Mouse (Mus musculus) midbrain, embryonic 15.5 days (tissue): ENCODE results near the gene Gpx5. TPM values are rescaled to one million over a fixed set of nuclear protein-coding genes. Genes with fewer than 3 reads are reported as not detected.

Source experiments
- ATAC-seq: fragments of 200-750 bp; cut with Nextera tagmentation; replicated peaks from 2 replicates; pipeline ENCODE4 v1.8.0; 2017; ENCODE audit warnings: moderate TSS enrichment
- H3K27ac ChIP-seq: fragments of 300-500 bp; sonication (generic); 2 replicates; pipeline ENCODE4 v1.5.1; 2015; ENCODE audit warnings: mild to moderate bottlenecking, inconsistent platforms
- H3K27me3 ChIP-seq: fragments of 300-500 bp; sonication (generic); replicated peaks from 2 replicates; pipeline ENCODE4 v1.6.1; 2015; ENCODE audit warnings: inconsistent platforms
- H3K36me3 ChIP-seq: fragments of 300-500 bp; sonication (generic); replicated peaks from 2 replicates; pipeline ENCODE4 v1.6.1; 2015; ENCODE audit warnings: inconsistent platforms
- H3K4me1 ChIP-seq: fragments of 300-500 bp; sonication (generic); 2 replicates; pipeline ENCODE4 v1.6.1; 2015; ENCODE audit warnings: inconsistent platforms
- H3K4me2 ChIP-seq: fragments of 300-500 bp; sonication (generic); 2 replicates; pipeline ENCODE4 v1.6.1; 2015; ENCODE audit warnings: inconsistent platforms, mild to moderate bottlenecking, moderate library complexity
- H3K4me3 ChIP-seq: fragments of 300-500 bp; sonication (generic); 2 replicates; pipeline ENCODE4 v1.5.1; 2015; ENCODE audit warnings: mild to moderate bottlenecking, inconsistent platforms
- H3K9ac ChIP-seq: fragments of 300-500 bp; sonication (generic); 2 replicates; pipeline ENCODE4 v1.6.1; 2015; ENCODE audit warnings: mild to moderate bottlenecking, inconsistent platforms
- H3K9me3 ChIP-seq: fragments of 300-500 bp; sonication (generic); 2 replicates; pipeline ENCODE4 v1.6.1; 2016; ENCODE audit warnings: inconsistent platforms
- WGBS: fragments of 180-500 bp; shearing (Covaris S2); methylation state at CpG from one replicate; pipeline ENCODE4 v1.1.7; 2015; ENCODE audit warnings: mixed read lengths; 5-methylcytosine and 5-hydroxymethylcytosine counted together
- polyA plus RNA-seq: library from polyadenylated mRNA; unstranded; fragments of >200 nt; fragmentation: Nextera tagmentation; extraction: Ambion mirVana; gene quantifications from 2 replicates; pipeline ENCODE4 v1.2.1, GENCODE M21; 2015

Gpx5 gene
- polyA plus RNA-seq, 1 experiment from 2014 or later: not detected

- H3K36me3 ChIP-seq: no peaks in the 10 kb centered on the region
- H3K9ac ChIP-seq: no peak overlapping the region
- ATAC-seq: no peak
- H3K27me3 ChIP-seq: peaks cover 16% of the 10 kb centered on the region
- 3% methylated on average over 11 of the region's 11 CpGs for WGBS
- no peak overlapping the region for H3K27ac ChIP-seq
- H3K4me2 ChIP-seq: peak overlapping the region; percentile 43
- H3K4me1 ChIP-seq: peaks cover 4% of the 10 kb centered on the region; the same call in 1 of the 2 replicates
- H3K4me3 ChIP-seq: peak overlapping the region; percentile 35
- no peaks in the 10 kb centered on the region for H3K9me3 ChIP-seq
These were observed 28.6 kb downstream of the Gpx5 start for GRCm38 (mm10) chr13:21263910-21264309.

GRCm38 (mm10) chr13:21262787-21263461 is 29.6 kb downstream of the Gpx5 start:
- WGBS: 71% methylated on average over 4 of the region's 4 CpGs
- Histone ChIP-seq H3K27me3 (peaks cover 17% of the 10 kb centered on the region), H3K27ac (no peak overlapping the region), H3K9me3 (no peaks in the 10 kb centered on the region), H3K4me3 (no peak overlapping the region), H3K36me3 (no peaks in the 10 kb centered on the region), H3K4me2 (no peak overlapping the region), H3K4me1 (peaks cover 8% of the 10 kb centered on the region; the same call in 1 of the 2 replicates), H3K9ac (no peak overlapping the region)
- ATAC-seq: no peak

GRCm38 (mm10) chr13:21260289-21260688 is 32.2 kb downstream of the Gpx5 start:
- Histone ChIP-seq H3K4me2 (peak overlapping the region; percentile 55), H3K4me3 (peak overlapping the region; percentile 46), H3K36me3 (no peaks in the 10 kb centered on the region), H3K9ac (0 out of 2 replicates have a peak overlapping the region, but pooled peaks have one; percentile 22), H3K27ac (no peak overlapping the region), H3K9me3 (no peaks in the 10 kb centered on the region), H3K4me1 (peaks cover 7% of the 10 kb centered on the region; the same call in 1 of the 2 replicates), H3K27me3 (peaks cover 32% of the 10 kb centered on the region)
- 19% methylated on average over 5 of the region's 5 CpGs for WGBS
- ATAC-seq: peak; percentile 19

- H3K27me3 ChIP-seq: peaks cover 35% of the 10 kb centered on the region
- H3K4me3 ChIP-seq: peak overlapping the region; percentile 46
- under 1% methylated on average over 18 of the region's 18 CpGs for WGBS
- peak; percentile 94 for ATAC-seq
- H3K9ac ChIP-seq: peak overlapping the region; percentile 22; the same call in 1 of the 2 replicates
- H3K27ac ChIP-seq: no peak overlapping the region
- H3K36me3 ChIP-seq: no peaks in the 10 kb centered on the region
- H3K9me3 ChIP-seq: no peaks in the 10 kb centered on the region
- H3K4me2 ChIP-seq: peak overlapping the region; percentile 55
- H3K4me1 ChIP-seq: peaks cover 7% of the 10 kb centered on the region; the same call in 1 of the 2 replicates
These were observed 32.8 kb downstream of the Gpx5 start for GRCm38 (mm10) chr13:21259677-21260113.

GRCm38 (mm10) chr13:21259171-21259631 is 33.3 kb downstream of the Gpx5 start:
- H3K36me3 ChIP-seq: no peaks in the 10 kb centered on the region
- WGBS: under 1% methylated on average over 15 of the region's 15 CpGs
- peak; percentile 38 for ATAC-seq
- peak overlapping the region; percentile 46 for H3K4me3 ChIP-seq
- H3K4me1 ChIP-seq: peaks cover 7% of the 10 kb centered on the region; the same call in 1 of the 2 replicates
- H3K4me2 ChIP-seq: peak overlapping the region; percentile 55
- no peaks in the 10 kb centered on the region for H3K9me3 ChIP-seq
- peaks cover 35% of the 10 kb centered on the region for H3K27me3 ChIP-seq
- peak overlapping the region; percentile 44 for H3K9ac ChIP-seq
- peak overlapping the region; percentile 30; the same call in 1 of the 2 replicates for H3K27ac ChIP-seq

GRCm38 (mm10) chr13:21258524-21258923 is 34.0 kb downstream of the Gpx5 start:
- H3K27ac ChIP-seq: peak overlapping the region; percentile 30; the same call in 1 of the 2 replicates
- ATAC-seq: no peak
- 17% methylated on average over 6 of the region's 6 CpGs for WGBS
- H3K4me3 ChIP-seq: peak overlapping the region; percentile 46
- peak overlapping the region; percentile 55 for H3K4me2 ChIP-seq
- peaks cover 7% of the 10 kb centered on the region; the same call in 1 of the 2 replicates for H3K4me1 ChIP-seq
- H3K9me3 ChIP-seq: no peaks in the 10 kb centered on the region
- H3K36me3 ChIP-seq: no peaks in the 10 kb centered on the region
- H3K9ac ChIP-seq: peak overlapping the region; percentile 44
- peaks cover 35% of the 10 kb centered on the region for H3K27me3 ChIP-seq

GRCm38 (mm10) chr13:21253986-21254385 is 38.5 kb downstream of the Gpx5 start:
- peak overlapping the region; percentile 67 for H3K27ac ChIP-seq
- H3K36me3 ChIP-seq: no peaks in the 10 kb centered on the region
- ATAC-seq: peak; percentile 93
- H3K27me3 ChIP-seq: peaks cover 24% of the 10 kb centered on the region
- peaks cover 5% of the 10 kb centered on the region; the same call in 1 of the 2 replicates for H3K4me1 ChIP-seq
- WGBS: under 1% methylated on average over 16 of the region's 16 CpGs
- H3K9ac ChIP-seq: peak overlapping the region; percentile 52
- H3K4me2 ChIP-seq: peak overlapping the region; percentile 56
- H3K4me3 ChIP-seq: peak overlapping the region; percentile 52
- H3K9me3 ChIP-seq: no peaks in the 10 kb centered on the region

- Histone ChIP-seq H3K9me3 (no peaks in the 10 kb centered on the region), H3K4me3 (peak overlapping the region; percentile 52), H3K4me1 (peaks cover 1% of the 10 kb centered on the region; the same call in 1 of the 2 replicates), H3K27me3 (peaks cover 24% of the 10 kb centered on the region), H3K27ac (peak overlapping the region; percentile 67), H3K36me3 (no peaks in the 10 kb centered on the region), H3K4me2 (peak overlapping the region; percentile 56), H3K9ac (peak overlapping the region; percentile 52)
- WGBS: 1% methylated on average over 12 of the region's 12 CpGs
- peak; percentile 81 for ATAC-seq
These were observed 39.0 kb downstream of the Gpx5 start for GRCm38 (mm10) chr13:21253569-21253968.

GRCm38 (mm10) chr13:21253040-21253439 is 39.5 kb downstream of the Gpx5 start:
- no peaks in the 10 kb centered on the region for H3K36me3 ChIP-seq
- peaks cover 24% of the 10 kb centered on the region for H3K27me3 ChIP-seq
- peak; percentile 46; the same call in 1 of the 2 replicates for ATAC-seq
- H3K4me3 ChIP-seq: peak overlapping the region; percentile 52
- no peaks in the 10 kb centered on the region for H3K4me1 ChIP-seq
- H3K9me3 ChIP-seq: no peaks in the 10 kb centered on the region
- peak overlapping the region; percentile 56 for H3K4me2 ChIP-seq
- H3K27ac ChIP-seq: no peak overlapping the region
- 17% methylated on average over 5 of the region's 5 CpGs for WGBS
- peak overlapping the region; percentile 52 for H3K9ac ChIP-seq

GRCm38 (mm10) chr13:21250074-21250681 is 42.4 kb downstream of the Gpx5 start:
- Histone ChIP-seq H3K27ac (no peak overlapping the region), H3K9me3 (no peaks in the 10 kb centered on the region), H3K4me1 (no peaks in the 10 kb centered on the region), H3K4me2 (no peak overlapping the region), H3K4me3 (no peak overlapping the region), H3K9ac (no peak overlapping the region), H3K36me3 (no peaks in the 10 kb centered on the region), H3K27me3 (peaks cover 3% of the 10 kb centered on the region; the same call in 1 of the 2 replicates)
- 39% methylated on average over 9 of the region's 9 CpGs for WGBS
- ATAC-seq: no peak

GRCm38 (mm10) chr13:21249022-21249421 is 43.5 kb downstream of the Gpx5 start:
- no peak overlapping the region for H3K4me3 ChIP-seq
- no peaks in the 10 kb centered on the region for H3K36me3 ChIP-seq
- no peak for ATAC-seq
- no peaks in the 10 kb centered on the region for H3K9me3 ChIP-seq
- WGBS: 16% methylated on average over 4 of the region's 4 CpGs
- H3K4me1 ChIP-seq: no peaks in the 10 kb centered on the region
- H3K27me3 ChIP-seq: peaks cover 6% of the 10 kb centered on the region
- no peak overlapping the region for H3K27ac ChIP-seq
- H3K4me2 ChIP-seq: no peak overlapping the region
- no peak overlapping the region for H3K9ac ChIP-seq

GRCm38 (mm10) chr13:21246276-21246675 is 46.3 kb downstream of the Gpx5 start:
- Histone ChIP-seq H3K4me1 (no peaks in the 10 kb centered on the region), H3K36me3 (no peaks in the 10 kb centered on the region), H3K4me3 (no peak overlapping the region), H3K9me3 (no peaks in the 10 kb centered on the region), H3K9ac (no peak overlapping the region), H3K4me2 (no peak overlapping the region), H3K27ac (no peak overlapping the region), H3K27me3 (peaks cover 23% of the 10 kb centered on the region)
- WGBS: 84% methylated on average over 2 of the region's 2 CpGs
- no peak for ATAC-seq
